Mouse (Mus musculus) midbrain, embryonic 14.5 days (tissue): ENCODE data around the gene Tenm2. TPM values are rescaled to one million over a fixed set of nuclear protein-coding genes. Genes with fewer than 3 reads are reported as not detected.

ENCODE experiments used
- ATAC-seq: fragments of 200-750 bp; cut with Nextera tagmentation; 2 replicates; pipeline ENCODE4 v1.8.0; 2017; ENCODE audit warnings: moderate number of reproducible peaks, moderate library complexity; ENCODE audit not compliant: low FRiP score, low TSS enrichment
- DNase-seq: peaks from one replicate; pipeline ENCODE4 v3.0.0-alpha.2; 2015
- H3K27ac ChIP-seq: fragments of 300-500 bp; sonication (generic); replicated peaks from 2 replicates; pipeline ENCODE4 v1.5.1; 2014; ENCODE audit warnings: mild to moderate bottlenecking, low read depth, low read length, moderate library complexity
- H3K27me3 ChIP-seq: fragments of 300-500 bp; sonication (generic); 2 replicates; pipeline ENCODE4 v1.6.1; 2014; ENCODE audit warnings: low read length, control low read depth, mixed read lengths; ENCODE audit not compliant: control insufficient read depth, insufficient read depth
- H3K36me3 ChIP-seq: fragments of 300-500 bp; sonication (generic); 2 replicates; pipeline ENCODE4 v1.6.1; 2014; ENCODE audit warnings: low read length, control low read depth; ENCODE audit not compliant: control insufficient read depth, insufficient read depth
- H3K4me1 ChIP-seq: fragments of 300-500 bp; sonication (generic); 2 replicates; pipeline ENCODE4 v1.6.1; 2014; ENCODE audit warnings: mild to moderate bottlenecking, antibody characterized with exemption, low read length, control low read depth; ENCODE audit not compliant: control insufficient read depth, insufficient read depth
- H3K4me2 ChIP-seq: fragments of 300-500 bp; sonication (generic); 2 replicates; pipeline ENCODE4 v1.6.1; 2014; ENCODE audit warnings: mild to moderate bottlenecking, low read length, moderate library complexity
- H3K4me3 ChIP-seq: fragments of 300-500 bp; sonication (generic); replicated peaks from 2 replicates; pipeline ENCODE4 v1.5.1; 2014; ENCODE audit warnings: low read depth, low read length
- H3K9ac ChIP-seq: fragments of 300-500 bp; sonication (generic); replicated peaks from 2 replicates; pipeline ENCODE4 v1.6.1; 2014; ENCODE audit warnings: mild to moderate bottlenecking, low read length, moderate library complexity
- H3K9me3 ChIP-seq: fragments of 300-500 bp; sonication (generic); 2 replicates; pipeline ENCODE4 v1.6.1; 2016; ENCODE audit warnings: low read length, control low read depth, mixed read lengths; ENCODE audit not compliant: control insufficient read depth
- WGBS: fragments of 180-500 bp; shearing (Covaris S2); extraction: QIAGEN DNeasy Blood & Tissue Kit; methylation state at CpG from one replicate; pipeline ENCODE4 v1.1.7; 2014; 5-methylcytosine and 5-hydroxymethylcytosine counted together
- polyA plus RNA-seq: library from polyadenylated mRNA; unstranded; fragments of >200 nt; fragmentation: Nextera tagmentation; extraction: Ambion mirVana; gene quantifications from 2 replicates; pipeline ENCODE4 v1.2.1, GENCODE M21; 2014

The Tenm2 gene
- polyA plus RNA-seq, 1 experiment from 2014 or later = 52.8 TPM

- H3K27me3 ChIP-seq = no peaks in the 10 kb centered on the region
- no peak overlapping the region for H3K4me2 ChIP-seq
- H3K4me1 ChIP-seq = peaks cover 56% of the 10 kb centered on the region
- ATAC-seq (no peak), DNase-seq (peak; percentile 47)
- 30% methylated on average over 8 of the region's 8 CpGs for WGBS
- no peak overlapping the region for H3K4me3 ChIP-seq
- H3K36me3 ChIP-seq = no peaks in the 10 kb centered on the region
- peak overlapping the region; percentile 14; the same call in 1 of the 2 replicates for H3K27ac ChIP-seq
- H3K9me3 ChIP-seq = no peaks in the 10 kb centered on the region
- no peak overlapping the region for H3K9ac ChIP-seq
Measured at GRCm38 (mm10) chr11:36484466-36485069, 751.2 kb downstream of the Tenm2 start.

- peak; percentile 45 for DNase-seq
- WGBS = 56% methylated on average over 8 of the region's 8 CpGs
- H3K4me2 ChIP-seq = no peak overlapping the region
- no peak for ATAC-seq
- H3K4me3 ChIP-seq = no peak overlapping the region
- H3K27me3 ChIP-seq = no peaks in the 10 kb centered on the region
- H3K36me3 ChIP-seq = no peaks in the 10 kb centered on the region
- peaks cover 76% of the 10 kb centered on the region for H3K4me1 ChIP-seq
- H3K9ac ChIP-seq = no peak overlapping the region
- no peaks in the 10 kb centered on the region for H3K9me3 ChIP-seq
- no peak overlapping the region for H3K27ac ChIP-seq
Measured at GRCm38 (mm10) chr11:36482136-36482535, 753.6 kb downstream of the Tenm2 start.

DNA sequence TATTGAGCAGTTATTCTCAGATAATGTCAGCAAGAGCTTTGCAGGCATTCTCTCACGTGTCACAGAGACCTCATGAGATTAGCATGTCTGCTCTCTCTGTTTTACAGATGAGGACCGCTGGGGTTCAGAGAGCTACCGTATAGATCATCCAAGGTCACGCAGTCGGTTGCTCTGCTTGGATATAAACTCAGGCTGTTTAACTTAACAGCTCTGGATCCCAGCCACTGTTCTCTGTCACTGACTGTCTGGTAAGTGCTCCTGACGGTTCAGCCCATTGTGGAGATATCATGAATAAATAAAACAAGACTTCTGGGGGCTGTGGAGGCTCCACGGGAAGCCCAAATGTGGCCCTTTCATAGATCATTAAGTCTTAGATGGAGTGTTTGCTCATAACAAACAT lies 754.2 kb downstream of the Tenm2 start:
- peak overlapping the region; percentile 32; the same call in 1 of the 2 replicates for H3K27ac ChIP-seq
- H3K27me3 ChIP-seq = no peaks in the 10 kb centered on the region
- H3K4me3 ChIP-seq = no peak overlapping the region
- H3K4me2 ChIP-seq = no peak overlapping the region
- H3K9ac ChIP-seq = no peak overlapping the region
- no peaks in the 10 kb centered on the region for H3K9me3 ChIP-seq
- no peak for DNase-seq
- ATAC-seq = no peak
- H3K36me3 ChIP-seq = no peaks in the 10 kb centered on the region
- WGBS = 43% methylated on average over 7 of the region's 7 CpGs
- peaks cover 77% of the 10 kb centered on the region for H3K4me1 ChIP-seq

DNA sequence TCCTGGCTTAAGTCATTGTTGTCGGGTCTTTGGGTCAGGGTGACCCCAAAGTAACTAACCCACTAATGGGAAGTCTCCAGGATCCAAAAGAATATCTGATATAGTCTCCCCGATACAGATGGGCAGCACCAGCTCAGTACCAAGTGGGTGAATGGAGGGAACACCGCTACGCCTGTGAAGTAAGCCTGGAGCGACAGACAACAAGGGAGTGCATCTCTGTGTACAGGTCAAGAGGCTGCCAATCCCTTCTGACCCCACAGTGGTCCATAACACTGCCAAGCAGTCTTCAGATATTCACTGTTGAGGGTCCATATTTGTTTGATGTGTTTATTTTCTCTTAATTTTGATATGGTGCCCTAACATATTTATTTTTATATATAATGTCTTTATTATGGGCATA lies 754.7 kb downstream of the Tenm2 start:
- no peaks in the 10 kb centered on the region for H3K36me3 ChIP-seq
- WGBS = 91% methylated on average over 5 of the region's 5 CpGs
- H3K9ac ChIP-seq = no peak overlapping the region
- H3K4me2 ChIP-seq = no peak overlapping the region
- peaks cover 78% of the 10 kb centered on the region for H3K4me1 ChIP-seq
- H3K9me3 ChIP-seq = no peaks in the 10 kb centered on the region
- no peak for DNase-seq
- no peak for ATAC-seq
- peak overlapping the region; percentile 32; the same call in 1 of the 2 replicates for H3K27ac ChIP-seq
- H3K4me3 ChIP-seq = no peak overlapping the region
- no peaks in the 10 kb centered on the region for H3K27me3 ChIP-seq

DNA sequence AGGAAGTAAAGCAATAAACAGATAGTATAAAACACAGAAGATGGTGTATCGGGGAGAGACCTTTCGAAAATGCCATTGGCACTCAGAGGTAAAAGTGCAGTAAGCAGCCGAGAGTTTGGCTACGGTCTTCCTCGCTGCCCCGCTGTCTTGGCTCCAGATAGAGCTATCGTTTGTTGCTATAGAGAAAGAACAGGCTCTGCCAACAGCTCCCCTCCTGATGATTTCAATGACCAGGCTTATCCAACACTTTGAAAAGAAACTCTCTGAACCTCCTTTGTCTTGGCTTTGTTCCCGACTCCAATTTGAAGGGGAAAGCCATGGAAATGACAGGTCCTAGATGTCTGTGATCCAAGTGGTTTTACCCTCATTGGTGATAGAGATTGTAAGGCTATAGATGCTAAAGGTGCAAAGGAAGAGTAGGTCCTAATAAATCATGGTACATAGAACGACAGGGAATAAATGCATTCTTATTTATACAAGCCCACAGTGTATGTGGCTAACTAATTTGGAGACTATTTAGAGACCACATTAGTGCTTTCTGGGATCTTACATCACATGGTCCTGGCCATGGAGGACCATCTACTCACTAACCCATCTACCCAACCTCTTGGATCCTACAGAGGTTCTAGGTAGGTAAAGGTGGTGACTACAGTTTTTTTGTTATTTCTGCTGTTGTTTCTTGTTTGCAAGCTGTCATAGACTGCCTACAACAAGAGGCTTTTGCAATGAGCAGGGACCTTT lies 765.8 kb downstream of the Tenm2 start:
- Histone ChIP-seq H3K4me2 (no peak overlapping the region), H3K27me3 (no peaks in the 10 kb centered on the region), H3K36me3 (no peaks in the 10 kb centered on the region), H3K9ac (no peak overlapping the region), H3K4me3 (no peak overlapping the region), H3K27ac (no peak overlapping the region), H3K9me3 (no peaks in the 10 kb centered on the region), H3K4me1 (peaks cover 17% of the 10 kb centered on the region)
- DNase-seq (peak; percentile 69), ATAC-seq (no peak)
- WGBS = 28% methylated on average over 9 of the region's 9 CpGs

DNA sequence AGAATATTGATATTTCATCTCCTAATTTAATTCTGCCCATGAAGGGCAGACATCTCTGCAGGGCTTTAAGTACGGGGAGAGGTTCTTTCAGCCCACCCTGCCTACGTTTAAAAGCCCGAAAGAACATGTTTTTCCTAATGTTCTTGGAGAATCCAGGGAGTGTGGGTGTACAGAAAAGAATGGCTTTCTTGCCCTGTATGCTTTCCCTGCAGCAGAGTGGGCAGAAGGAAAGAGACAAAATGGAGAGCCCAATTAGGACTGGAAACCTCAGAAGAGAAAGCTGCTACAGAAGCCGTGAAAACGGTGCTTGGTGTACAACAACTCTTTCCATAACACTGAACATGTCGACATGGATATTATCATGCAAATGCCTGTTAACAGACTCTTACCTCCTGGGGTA lies 777.3 kb downstream of the Tenm2 start:
- ATAC-seq (no peak), DNase-seq (no peak)
- H3K4me2 ChIP-seq = no peak overlapping the region
- no peaks in the 10 kb centered on the region for H3K36me3 ChIP-seq
- peaks cover 14% of the 10 kb centered on the region for H3K4me1 ChIP-seq
- no peak overlapping the region for H3K4me3 ChIP-seq
- H3K27ac ChIP-seq = no peak overlapping the region
- no peaks in the 10 kb centered on the region for H3K27me3 ChIP-seq
- 36% methylated on average over 6 of the region's 6 CpGs for WGBS
- H3K9ac ChIP-seq = no peak overlapping the region
- H3K9me3 ChIP-seq = no peaks in the 10 kb centered on the region

DNA sequence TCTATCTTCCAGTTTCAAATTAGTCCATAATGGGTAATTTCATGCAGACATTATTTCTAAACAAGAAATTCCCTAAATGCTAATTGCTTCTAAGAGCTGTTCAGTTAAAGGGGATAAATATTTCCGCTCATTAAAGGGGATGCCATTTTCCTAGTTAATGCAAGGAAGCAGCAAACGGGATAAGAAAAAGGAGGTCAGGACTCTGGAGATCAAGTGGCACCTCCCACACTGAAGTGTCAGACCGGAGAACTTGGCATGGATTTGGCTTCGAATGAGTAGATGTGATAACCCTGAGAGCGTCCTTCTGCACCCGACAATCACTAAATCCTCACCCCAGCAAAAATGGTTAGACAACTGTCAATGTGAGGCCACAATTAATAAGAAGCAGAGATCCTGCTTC lies 781.7 kb downstream of the Tenm2 start:
- Histone ChIP-seq H3K27me3 (no peaks in the 10 kb centered on the region), H3K4me3 (no peak overlapping the region), H3K9me3 (no peaks in the 10 kb centered on the region), H3K9ac (no peak overlapping the region), H3K36me3 (no peaks in the 10 kb centered on the region), H3K27ac (no peak overlapping the region), H3K4me2 (no peak overlapping the region), H3K4me1 (no peaks in the 10 kb centered on the region)
- ATAC-seq = no peak
- 69% methylated on average over 6 of the region's 6 CpGs for WGBS
- DNase-seq = no peak

- H3K4me3 ChIP-seq = no peak overlapping the region
- no peak overlapping the region for H3K27ac ChIP-seq
- no peaks in the 10 kb centered on the region for H3K9me3 ChIP-seq
- H3K4me1 ChIP-seq = no peaks in the 10 kb centered on the region
- no peak overlapping the region for H3K9ac ChIP-seq
- H3K27me3 ChIP-seq = no peaks in the 10 kb centered on the region
- no peaks in the 10 kb centered on the region for H3K36me3 ChIP-seq
- no peak overlapping the region for H3K4me2 ChIP-seq
- WGBS = 81% methylated on average over 9 of the region's 9 CpGs
- DNase-seq = no peak
- 0 out of 2 replicates have a peak, but pooled peaks have one; percentile 34 for ATAC-seq
Measured at GRCm38 (mm10) chr11:36452436-36452835, 783.3 kb downstream of the Tenm2 start.

GRCm38 (mm10) chr11:36446351-36446750 lies 789.4 kb downstream of the Tenm2 start:
- no peaks in the 10 kb centered on the region; the same call in 1 of the 2 replicates for H3K4me1 ChIP-seq
- no peaks in the 10 kb centered on the region for H3K9me3 ChIP-seq
- no peaks in the 10 kb centered on the region for H3K36me3 ChIP-seq
- no peak overlapping the region for H3K9ac ChIP-seq
- no peak overlapping the region for H3K4me3 ChIP-seq
- H3K27ac ChIP-seq = no peak overlapping the region
- 93% methylated on average over 2 of the region's 2 CpGs for WGBS
- DNase-seq (no peak), ATAC-seq (no peak)
- no peak overlapping the region for H3K4me2 ChIP-seq
- no peaks in the 10 kb centered on the region for H3K27me3 ChIP-seq
